Mouse (Mus musculus): Measurements from ENCODE around the gene Tmem59l.

- TF ChIP-seq POLR2A (IDR thresholded peaks at IDR 0.05; ENCODE audit: control insufficient read depth, low read depth, low read length) (no peak), CTCF (IDR thresholded peaks at IDR 0.05; ENCODE audit: control insufficient read depth, insufficient read depth, insufficient replicate concordance, low read depth, low read length) (no peak)
Observed at GRCm38 (mm10) chr8:70528182-70528797, 41.1 kb upstream of the Tmem59l start.

All from testis, adult 2 months (tissue).